Mouse (Mus musculus): Measurements from ENCODE around the gene Ttc28. TPM values are rescaled to one million over a fixed set of nuclear protein-coding genes. Genes with fewer than 3 reads are reported as not detected.
"Not testable (repeated sequence)": the region's sequence is repeated elsewhere in the genome, so short reads cannot be mapped to it uniquely, and the experiment has no call there.

Ttc28 gene
- total RNA-seq, 2 experiments from 2014 or later: 12.4 to 15.0 TPM

- peak; percentile 57 for DNase-seq
Observed at GRCm38 (mm10) chr5:111243447-111244040, 363.9 kb downstream of the Ttc28 start.

GRCm38 (mm10) chr5:111244061-111244460 is 364.5 kb downstream of the Ttc28 start:
- DNase-seq: no peak

GRCm38 (mm10) chr5:111247571-111248265 is 368.1 kb downstream of the Ttc28 start:
- peak; percentile 52 for DNase-seq

- no peak for DNase-seq
Observed at GRCm38 (mm10) chr5:111252147-111252546, 372.5 kb downstream of the Ttc28 start.

GRCm38 (mm10) chr5:111254362-111254761 is 374.8 kb downstream of the Ttc28 start:
- DNase-seq: no peak

- DNase-seq: no peak
Observed at GRCm38 (mm10) chr5:111254781-111255180, 375.2 kb downstream of the Ttc28 start.

- DNase-seq: no peak
Observed at GRCm38 (mm10) chr5:111256181-111256580, 376.6 kb downstream of the Ttc28 start.

- no peak for DNase-seq
Observed at GRCm38 (mm10) chr5:111257127-111257526, 377.5 kb downstream of the Ttc28 start.

GRCm38 (mm10) chr5:111261162-111261561 is 381.6 kb downstream of the Ttc28 start:
- DNase-seq: not testable (repeated sequence)

GRCm38 (mm10) chr5:111261733-111262573 is 382.4 kb downstream of the Ttc28 start:
- DNase-seq: peak; percentile 35

- no peak for DNase-seq
Observed at GRCm38 (mm10) chr5:111262574-111263239, 383.1 kb downstream of the Ttc28 start.

GRCm38 (mm10) chr5:111263370-111263769 is 383.8 kb downstream of the Ttc28 start:
- DNase-seq: no peak

- no peak for DNase-seq
Observed at GRCm38 (mm10) chr5:111264488-111264887, 384.9 kb downstream of the Ttc28 start.

- DNase-seq: no peak
Observed at GRCm38 (mm10) chr5:111266658-111267057, 387.1 kb downstream of the Ttc28 start.

GRCm38 (mm10) chr5:111267100-111267499 is 387.5 kb downstream of the Ttc28 start:
- peak; percentile 53 for DNase-seq

GRCm38 (mm10) chr5:111268852-111269251 is 389.2 kb downstream of the Ttc28 start:
- DNase-seq: no peak

- peak; percentile 61 for DNase-seq
Observed at GRCm38 (mm10) chr5:111269613-111270205, 390.1 kb downstream of the Ttc28 start.

GRCm38 (mm10) chr5:111270246-111271002 is 390.8 kb downstream of the Ttc28 start:
- no peak for DNase-seq

- DNase-seq: peak; percentile 76
Observed at GRCm38 (mm10) chr5:111273589-111273988, 394.0 kb downstream of the Ttc28 start.

- DNase-seq: no peak
Observed at GRCm38 (mm10) chr5:111274948-111275347, 395.3 kb downstream of the Ttc28 start.
